Comparison of ENCODE assay signal across 8 mouse cellular contexts in genomic region chr5:45424021-45424886, GRCm38 (mm10). TPM values are rescaled to one million over a fixed set of nuclear protein-coding genes. Genes with fewer than 3 reads are reported as not detected.
DNase-seq lines count a peak whose midpoint lies in the region; ATAC-seq lines count a peak whose summit lies in the region.

No protein-coding gene starts in this region.

- peak; percentile 95 for ATAC-seq in midbrain, embryonic 13.5 days
- peak; percentile 44; the same call in 1 of the 2 replicates for ATAC-seq in stomach, embryonic 14.5 days (ENCODE audit: insufficient number of reproducible peaks, insufficient read depth, low FRiP score, low read depth)

- WGBS in midbrain, embryonic 13.5 days, result 45% methylated on average over 8 of the region's 8 CpGs
- 40% methylated on average over 8 of the region's 8 CpGs for WGBS in stomach, embryonic 14.5 days

- H3K36me3 ChIP-seq in midbrain, embryonic 13.5 days, result no peaks in the 10 kb centered on the region
- H3K36me3 ChIP-seq in stomach, embryonic 14.5 days (ENCODE audit: control insufficient read depth, insufficient read depth, low read length), result no peaks in the 10 kb centered on the region

- no peaks in the 10 kb centered on the region for H3K27me3 ChIP-seq in midbrain, embryonic 13.5 days
- H3K27me3 ChIP-seq in stomach, embryonic 14.5 days (ENCODE audit: control insufficient read depth, insufficient read depth, low read length), result no peaks in the 10 kb centered on the region

- intact Hi-C loops in heart, postnatal 36 days (cut with DNase I), result loop anchor here (1.0 to 2.0 kb wide), 2 partner anchors 1119 to 1140 kb away; no protein-coding TSS in a partner anchor
- intact Hi-C loops in left cerebral cortex, postnatal 10 days (cut with DNase I), result loop anchor here (5.0 to 10.0 kb wide), 3 partner anchors 1122 to 1529 kb away; no protein-coding TSS in a partner anchor

- H3K9me3 ChIP-seq in midbrain, embryonic 13.5 days, result no peaks in the 10 kb centered on the region
- H3K9me3 ChIP-seq in stomach, embryonic 14.5 days (ENCODE audit: control insufficient read depth, low read depth, low read length), result no peaks in the 10 kb centered on the region

- H3K27ac ChIP-seq in midbrain, embryonic 13.5 days, result no peak overlapping the region
- no peak overlapping the region for H3K27ac ChIP-seq in stomach, embryonic 14.5 days (ENCODE audit: low read length)

- DNase-seq in heart, postnatal 36 days, result peak; percentile 30 to 55
- no peak for DNase-seq in heart, adult 8-10 months (ENCODE audit: low spot score)
- DNase-seq in R1 (ENCODE audit: low read depth, low spot score), result peak; percentile 59
- peak; percentile 71 for DNase-seq in embryo, embryonic 10 days (ENCODE audit: low spot score)
- DNase-seq in heart, postnatal 4 days, result peak; percentile 69
- DNase-seq in left cerebral cortex, postnatal 10 days (ENCODE audit: extremely low spot score in 1 of 2, low spot score in 2 of 2), result peak; percentile 48 to 61

- no peak overlapping the region for H3K4me2 ChIP-seq in midbrain, embryonic 13.5 days (replicated peaks)
- H3K4me2 ChIP-seq in stomach, embryonic 14.5 days (replicated peaks; ENCODE audit: low read depth, low read length), result no peak overlapping the region

- no peak overlapping the region for H3K9ac ChIP-seq in midbrain, embryonic 13.5 days (replicated peaks)
- H3K9ac ChIP-seq in stomach, embryonic 14.5 days (replicated peaks; ENCODE audit: low read depth, low read length), result no peak overlapping the region

- H3K4me1 ChIP-seq in midbrain, embryonic 13.5 days (replicated peaks), result no peaks in the 10 kb centered on the region
- H3K4me1 ChIP-seq in stomach, embryonic 14.5 days (ENCODE audit: control insufficient read depth, insufficient read depth, low read length), result no peaks in the 10 kb centered on the region

- H3K4me3 ChIP-seq in midbrain, embryonic 13.5 days (replicated peaks), result no peak overlapping the region
- H3K4me3 ChIP-seq in stomach, embryonic 14.5 days (ENCODE audit: low read depth, low read length), result no peak overlapping the region

RNA-seq across cellular contexts. Expression of gene Qdpr, which starts 25.8 kb away (rescaled TPM):
- 10 to 100 TPM; 80.7 to 82.9 TPM for total RNA-seq in heart, postnatal 36 days (2021)
- 10 to 100 TPM; 82.6 to 94.5 (median 91.0) TPM for total RNA-seq in heart, adult 8-10 months (2022)
- 10 to 100 TPM; 72.7 to 81.2 TPM for total RNA-seq in heart, postnatal 4 days (2021)
- 10 to 100 TPM; 86.0 to 92.7 TPM for total RNA-seq in left cerebral cortex, postnatal 10 days (2021)
- 116 and 119 TPM in 2 replicates for polyA plus RNA-seq in midbrain, embryonic 13.5 days (2015; fragmentation: Nextera tagmentation; extraction: Ambion mirVana)
- 103 and 109 TPM in 2 replicates for polyA plus RNA-seq in stomach, embryonic 14.5 days (2014; fragmentation: Nextera tagmentation; extraction: Ambion mirVana)

RNA-seq across cellular contexts. Expression of gene Clrn2, which starts 29.3 kb away (rescaled TPM):
- total RNA-seq in heart, postnatal 36 days (2021), result not detected
- total RNA-seq in heart, adult 8-10 months (2022), result not detected
- total RNA-seq in heart, postnatal 4 days (2021), result not detected
- total RNA-seq in left cerebral cortex, postnatal 10 days (2021), result under 1 TPM in 1 of 2 experiments, not detected in 1; 0.36 TPM
- polyA plus RNA-seq in midbrain, embryonic 13.5 days (2015; fragmentation: Nextera tagmentation; extraction: Ambion mirVana), result 0.64 TPM in 1 of 2 replicates, not detected in the other
- polyA plus RNA-seq in stomach, embryonic 14.5 days (2014; fragmentation: Nextera tagmentation; extraction: Ambion mirVana), result not detected in 2 replicates
